7 mouse cellular contexts compared by ENCODE assay signal in genomic region chr2:150451180-150451919, GRCm38 (mm10). TPM values are rescaled to one million over a fixed set of nuclear protein-coding genes. Genes with fewer than 3 reads are reported as not detected.
A peak's percentile ranks its signal among the peaks of the same experiment; 100 is the strongest.
DNase-seq lines count a peak whose midpoint lies in the region; ATAC-seq and TF ChIP-seq lines count a peak whose summit lies in the region.
"Not testable (repeated sequence)": the region's sequence is repeated elsewhere in the genome, so short reads cannot be mapped to it uniquely, and the experiment has no call there.

Zfp442 (minus strand) TSS chr2:150451486.

- TF ChIP-seq POLR2A in heart, adult 2 months (IDR thresholded peaks at IDR 0.05; ENCODE audit: insufficient read depth, low read depth, low read length); kidney, adult 2 months (IDR thresholded peaks at IDR 0.05; ENCODE audit: low read depth, low read length): not testable (repeated sequence)

- peak within 1 kb of the TSS; percentile 77 for H3K27ac ChIP-seq in embryonic facial prominence, embryonic 13.5 days
- peak within 1 kb of the TSS; percentile 49 for H3K27ac ChIP-seq in heart, adult 2 months
- H3K27ac ChIP-seq in kidney, adult 2 months (ENCODE audit: insufficient read depth, low read depth, low read length); midbrain, embryonic 11.5 days (ENCODE audit: low read depth, low read length): not testable (repeated sequence)
- peak within 1 kb of the TSS; percentile 62; the same call in 1 of the 2 replicates for H3K27ac ChIP-seq in limb, embryonic 10.5 days

- not testable (repeated sequence) for TF ChIP-seq CTCF in heart, adult 2 months (IDR thresholded peaks at IDR 0.05); kidney, adult 2 months (conservative IDR thresholded peaks at IDR 0.05; ENCODE audit: insufficient read depth, insufficient read length, low read depth, low read length)

- peak within 1 kb of the TSS; percentile 72 for H3K9ac ChIP-seq in embryonic facial prominence, embryonic 13.5 days
- H3K9ac ChIP-seq in heart, adult 2 months (ENCODE audit: low read depth, low read length), result peak within 1 kb of the TSS; percentile 49
- H3K9ac ChIP-seq in midbrain, embryonic 11.5 days (ENCODE audit: low read length), result peak within 1 kb of the TSS; percentile 50

- not testable (repeated sequence) for TF ChIP-seq EP300 in heart, adult 2 months (IDR thresholded peaks at IDR 0.05; ENCODE audit: insufficient read depth, low read depth, low read length)

- not testable (repeated sequence) for H3K79me2 ChIP-seq in heart, adult 2 months (replicated peaks; ENCODE audit: control insufficient read depth, insufficient read depth, low read length)

- H3K4me2 ChIP-seq in embryonic facial prominence, embryonic 13.5 days, result peak within 1 kb of the TSS; percentile 57
- peak within 1 kb of the TSS; percentile 38 for H3K4me2 ChIP-seq in midbrain, embryonic 11.5 days

- not testable (repeated sequence) for H3K9me3 ChIP-seq in embryonic facial prominence, embryonic 13.5 days; limb, embryonic 10.5 days (replicated peaks); midbrain, embryonic 11.5 days (ENCODE audit: control insufficient read depth, low read length)

- H3K36me3 ChIP-seq in embryonic facial prominence, embryonic 13.5 days; heart, adult 2 months (ENCODE audit: control insufficient read depth, insufficient read depth, low read length); kidney, adult 2 months (ENCODE audit: control insufficient read depth, insufficient read depth, low read length); limb, embryonic 10.5 days; midbrain, embryonic 11.5 days (ENCODE audit: control insufficient read depth, insufficient read depth, low read length): not testable (repeated sequence)

- under 1% methylated on average over 18 of the region's 18 CpGs for WGBS in embryonic facial prominence, embryonic 13.5 days
- 2% methylated on average over 18 of the region's 18 CpGs for WGBS in heart, adult 2 months
- under 1% methylated on average over 18 of the region's 18 CpGs for whole genome bisulfite sequencing in kidney, adult 2 months
- under 1% methylated on average over 18 of the region's 18 CpGs for WGBS in limb, embryonic 10.5 days
- 0% methylated on average over 18 of the region's 18 CpGs for WGBS in midbrain, embryonic 11.5 days

- peak within 1 kb of the TSS; percentile 51 for H3K4me3 ChIP-seq in embryonic facial prominence, embryonic 13.5 days
- H3K4me3 ChIP-seq in heart, adult 2 months, result peak within 1 kb of the TSS; percentile 54
- H3K4me3 ChIP-seq in kidney, adult 2 months (ENCODE audit: insufficient read depth, low read depth, low read length), result peak within 1 kb of the TSS; percentile 62
- H3K4me3 ChIP-seq in limb, embryonic 10.5 days, result peak within 1 kb of the TSS; percentile 54
- H3K4me3 ChIP-seq in midbrain, embryonic 11.5 days (ENCODE audit: low read depth, low read length), result peak within 1 kb of the TSS; percentile 35

- not testable (repeated sequence) for H3K27me3 ChIP-seq in embryonic facial prominence, embryonic 13.5 days; heart, adult 2 months (ENCODE audit: control insufficient read depth, insufficient read depth, low read length); kidney, adult 2 months (replicated peaks; ENCODE audit: control insufficient read depth, insufficient read depth, low read length); limb, embryonic 10.5 days (ENCODE audit: low read depth, poor library complexity, severe bottlenecking); midbrain, embryonic 11.5 days (ENCODE audit: control insufficient read depth, insufficient read depth, low read length)

- H3K4me1 ChIP-seq in embryonic facial prominence, embryonic 13.5 days; heart, adult 2 months (ENCODE audit: control insufficient read depth, insufficient read depth, low read length); kidney, adult 2 months (ENCODE audit: control insufficient read depth, insufficient read depth, low read length); limb, embryonic 10.5 days; midbrain, embryonic 11.5 days (ENCODE audit: control insufficient read depth, insufficient read depth, low read length): not testable (repeated sequence)

- DNase-seq in adrenal gland, postnatal 36 days, result peak; percentile 74 to 78
- peak; percentile 75 to 82 for DNase-seq in heart, adult 2 months
- peak; percentile 90 for DNase-seq in kidney, adult 2 months
- DNase-seq in limb, embryonic 10.5 days (ENCODE audit: low spot score), result peak; percentile 58
- peak; percentile 95 for DNase-seq in midbrain, embryonic 11.5 days (ENCODE audit: low spot score, missing footprints)
- DNase-seq in right cerebral cortex, postnatal 4 days, result peak; percentile 46

- ATAC-seq in embryonic facial prominence, embryonic 13.5 days (ENCODE audit: insufficient number of reproducible peaks, insufficient read depth, low FRiP score, low TSS enrichment, low read depth), result peak; percentile 97
- peak; percentile 100 for ATAC-seq in midbrain, embryonic 11.5 days (ENCODE audit: low FRiP score)

- intact Hi-C loops in heart, adult 2 months (cut with DNase I), result not testable (repeated sequence)

RNA-seq across cellular contexts. Expression of gene Zfp442, which starts in this region (rescaled TPM):
- 1 to 10 TPM; 4.9 to 6.5 TPM for total RNA-seq in adrenal gland, postnatal 36 days (2021)
- 8.2 and 8.5 TPM in 2 replicates for polyA plus RNA-seq in embryonic facial prominence, embryonic 13.5 days (2015; fragmentation: Nextera tagmentation; extraction: Ambion mirVana)
- 1 to 10 TPM; 6.5 to 7.1 TPM for total RNA-seq in heart, adult 2 months (2021)
- 0.37 and 1.1 TPM in 2 replicates for polyA plus RNA-seq in heart, adult 2 months (2012; rRNA removed)
- polyA plus RNA-seq in kidney, adult 2 months (2012; rRNA removed), result 0.13 and 0.18 TPM in 2 replicates
- 10.5 and 12.4 TPM in 2 replicates for polyA plus RNA-seq in limb, embryonic 10.5 days (2016; fragmentation: Nextera tagmentation; extraction: Ambion mirVana)
- 7.8 and 8.9 TPM in 2 replicates for polyA plus RNA-seq in midbrain, embryonic 11.5 days (2014; fragmentation: Nextera tagmentation; extraction: Ambion mirVana)

Comparison
In these comparisons a context has a peak if more than half of its experiments do, and no peak if none do; other contexts are left out.
1. Peak in DNase-seq and H3K4me3 ChIP-seq in kidney, adult 2 months; RNA of the gene not detected or under 1 TPM.